Mouse (Mus musculus): ENCODE measurements around the gene Abcf2. TPM values are rescaled to one million over a fixed set of nuclear protein-coding genes. Genes with fewer than 3 reads are reported as not detected.
"Not testable (repeated sequence)": the region's sequence is repeated elsewhere in the genome, so short reads cannot be mapped to it uniquely, and the experiment has no call there.

Abcf2 gene
- polyA plus RNA-seq, 1 experiment from 2014 or later: 121 TPM

- no peak overlapping the region for H3K27ac ChIP-seq (ENCODE audit: low read depth, low read length)
- H3K9ac ChIP-seq (ENCODE audit: low read depth, low read length): peak overlapping the region; percentile 69
- WGBS: 73% methylated on average over 6 of the region's 6 CpGs
- H3K9me3 ChIP-seq (ENCODE audit: control insufficient read depth, low read length): no peaks in the 10 kb centered on the region
- peaks cover 1% of the 10 kb centered on the region for H3K36me3 ChIP-seq (ENCODE audit: control insufficient read depth, insufficient read depth, low read length)
- H3K4me1 ChIP-seq (replicated peaks; ENCODE audit: control insufficient read depth, insufficient read depth, low read length): peaks cover 2% of the 10 kb centered on the region; the same call in 1 of the 2 replicates
- no peaks in the 10 kb centered on the region for H3K27me3 ChIP-seq (ENCODE audit: control insufficient read depth, insufficient read depth, low read length)
- peak overlapping the region; percentile 60 for H3K4me2 ChIP-seq (replicated peaks; ENCODE audit: low read depth, low read length)
- DNase-seq (ENCODE audit: low spot score) (peak; percentile 21), ATAC-seq (ENCODE audit: low FRiP score) (no peak)
- peak overlapping the region; percentile 79 for H3K4me3 ChIP-seq (ENCODE audit: low read depth, low read length)
Observed at GRCm38 (mm10) chr5:24578109-24578963, 1.1 kb upstream of the Abcf2 start.

- H3K4me1 ChIP-seq (replicated peaks; ENCODE audit: control insufficient read depth, insufficient read depth, low read length): peaks cover 2% of the 10 kb centered on the region; the same call in 1 of the 2 replicates
- DNase-seq (ENCODE audit: low spot score): no peak
- ATAC-seq (ENCODE audit: low FRiP score): peak; percentile 64
- H3K27ac ChIP-seq (ENCODE audit: low read depth, low read length): peak overlapping the region; percentile 67
- peak overlapping the region; percentile 79 for H3K4me3 ChIP-seq (ENCODE audit: low read depth, low read length)
- H3K9ac ChIP-seq (ENCODE audit: low read depth, low read length): peak overlapping the region; percentile 74
- peak overlapping the region; percentile 76 for H3K4me2 ChIP-seq (replicated peaks; ENCODE audit: low read depth, low read length)
- H3K27me3 ChIP-seq (ENCODE audit: control insufficient read depth, insufficient read depth, low read length): no peaks in the 10 kb centered on the region
- under 1% methylated on average over 32 of the region's 32 CpGs for WGBS
- peaks cover 10% of the 10 kb centered on the region for H3K36me3 ChIP-seq (ENCODE audit: control insufficient read depth, insufficient read depth, low read length)
- H3K9me3 ChIP-seq (ENCODE audit: control insufficient read depth, low read length): no peaks in the 10 kb centered on the region
Observed at GRCm38 (mm10) chr5:24576801-24577182, 475 bp downstream of the Abcf2 start.

- Histone ChIP-seq H3K9ac (ENCODE audit: low read depth, low read length) (no peak overlapping the region), H3K4me2 (replicated peaks; ENCODE audit: low read depth, low read length) (peak overlapping the region; percentile 76; the same call in 1 of the 2 replicates), H3K4me3 (ENCODE audit: low read depth, low read length) (peak overlapping the region; percentile 79; the same call in 1 of the 2 replicates), H3K27ac (ENCODE audit: low read depth, low read length) (no peak overlapping the region), H3K4me1 (replicated peaks; ENCODE audit: control insufficient read depth, insufficient read depth, low read length) (peaks cover 2% of the 10 kb centered on the region; the same call in 1 of the 2 replicates), H3K27me3 (ENCODE audit: control insufficient read depth, insufficient read depth, low read length) (no peaks in the 10 kb centered on the region), H3K9me3 (ENCODE audit: control insufficient read depth, low read length) (no peaks in the 10 kb centered on the region), H3K36me3 (ENCODE audit: control insufficient read depth, insufficient read depth, low read length) (peaks cover 11% of the 10 kb centered on the region)
- ATAC-seq (ENCODE audit: low FRiP score) (no peak), DNase-seq (ENCODE audit: low spot score) (no peak)
- WGBS: 100% methylated on average over 1 of the region's 1 CpGs
Observed at GRCm38 (mm10) chr5:24575948-24576347, 1.3 kb downstream of the Abcf2 start.

GRCm38 (mm10) chr5:24556709-24557108 is 20.6 kb downstream of the Abcf2 start, which contains the start of gene 4931409K22Rik:
Gene 4931409K22Rik (minus strand): TSS chr5:24556809.
- no peaks in the 10 kb centered on the region for H3K4me1 ChIP-seq (replicated peaks; ENCODE audit: control insufficient read depth, insufficient read depth, low read length)
- DNase-seq (ENCODE audit: low spot score) (no peak), ATAC-seq (ENCODE audit: low FRiP score) (no peak)
- no peaks in the 10 kb centered on the region for H3K27me3 ChIP-seq (ENCODE audit: control insufficient read depth, insufficient read depth, low read length)
- H3K27ac ChIP-seq (ENCODE audit: low read depth, low read length): no peak within 1 kb of the TSS
- H3K4me3 ChIP-seq (ENCODE audit: low read depth, low read length): no peak within 1 kb of the TSS
- no peak within 1 kb of the TSS for H3K9ac ChIP-seq (ENCODE audit: low read depth, low read length)
- H3K9me3 ChIP-seq (ENCODE audit: control insufficient read depth, low read length): no peaks in the 10 kb centered on the region
- WGBS: 78% methylated on average over 2 of the region's 2 CpGs
- no peak within 1 kb of the TSS for H3K4me2 ChIP-seq (replicated peaks; ENCODE audit: low read depth, low read length)
- H3K36me3 ChIP-seq (ENCODE audit: control insufficient read depth, insufficient read depth, low read length): no peaks in the 10 kb centered on the region

- not testable (repeated sequence) for H3K9ac ChIP-seq (ENCODE audit: low read depth, low read length); H3K27ac ChIP-seq (ENCODE audit: low read depth, low read length); H3K9me3 ChIP-seq (ENCODE audit: control insufficient read depth, low read length); ATAC-seq (ENCODE audit: low FRiP score); H3K4me1 ChIP-seq (replicated peaks; ENCODE audit: control insufficient read depth, insufficient read depth, low read length); H3K4me2 ChIP-seq (replicated peaks; ENCODE audit: low read depth, low read length); H3K27me3 ChIP-seq (ENCODE audit: control insufficient read depth, insufficient read depth, low read length); H3K4me3 ChIP-seq (ENCODE audit: low read depth, low read length); DNase-seq (ENCODE audit: low spot score); H3K36me3 ChIP-seq (ENCODE audit: control insufficient read depth, insufficient read depth, low read length)
- 90% methylated on average over 7 of the region's 7 CpGs for WGBS
Observed at GRCm38 (mm10) chr5:24555335-24555734, 21.9 kb downstream of the Abcf2 start.

GRCm38 (mm10) chr5:24553621-24554244 is 23.5 kb downstream of the Abcf2 start:
- H3K4me3 ChIP-seq (ENCODE audit: low read depth, low read length): no peak overlapping the region
- no peak overlapping the region for H3K27ac ChIP-seq (ENCODE audit: low read depth, low read length)
- H3K27me3 ChIP-seq (ENCODE audit: control insufficient read depth, insufficient read depth, low read length): peaks cover under 1% of the 10 kb centered on the region; the same call in 1 of the 2 replicates
- H3K9ac ChIP-seq (ENCODE audit: low read depth, low read length): no peak overlapping the region
- ATAC-seq (ENCODE audit: low FRiP score): no peak
- H3K36me3 ChIP-seq (ENCODE audit: control insufficient read depth, insufficient read depth, low read length): no peaks in the 10 kb centered on the region
- WGBS: 78% methylated on average over 5 of the region's 5 CpGs
- DNase-seq (ENCODE audit: low spot score): no peak
- no peak overlapping the region for H3K4me2 ChIP-seq (replicated peaks; ENCODE audit: low read depth, low read length)
- H3K9me3 ChIP-seq (ENCODE audit: control insufficient read depth, low read length): no peaks in the 10 kb centered on the region
- peaks cover 7% of the 10 kb centered on the region for H3K4me1 ChIP-seq (replicated peaks; ENCODE audit: control insufficient read depth, insufficient read depth, low read length)

GRCm38 (mm10) chr5:24551317-24551688 is 26.0 kb downstream of the Abcf2 start:
- ATAC-seq (ENCODE audit: low FRiP score): no peak; the same call in none of the 2 replicates
- Histone ChIP-seq H3K4me1 (replicated peaks; ENCODE audit: control insufficient read depth, insufficient read depth, low read length) (peaks cover 7% of the 10 kb centered on the region), H3K4me2 (replicated peaks; ENCODE audit: low read depth, low read length) (no peak overlapping the region), H3K4me3 (ENCODE audit: low read depth, low read length) (no peak overlapping the region), H3K27ac (ENCODE audit: low read depth, low read length) (peak overlapping the region; percentile 10; the same call in 1 of the 2 replicates), H3K9ac (ENCODE audit: low read depth, low read length) (peak overlapping the region; percentile 15; the same call in 1 of the 2 replicates), H3K36me3 (ENCODE audit: control insufficient read depth, insufficient read depth, low read length) (no peaks in the 10 kb centered on the region), H3K27me3 (ENCODE audit: control insufficient read depth, insufficient read depth, low read length) (peaks cover 2% of the 10 kb centered on the region; the same call in 1 of the 2 replicates), H3K9me3 (ENCODE audit: control insufficient read depth, low read length) (no peaks in the 10 kb centered on the region)
- DNase-seq (ENCODE audit: low spot score): no peak
- WGBS: 40% methylated on average over 2 of the region's 2 CpGs

GRCm38 (mm10) chr5:24550598-24551316 is 26.5 kb downstream of the Abcf2 start:
- ATAC-seq (ENCODE audit: low FRiP score) (peak; percentile 77), DNase-seq (ENCODE audit: low spot score) (peak; percentile 55)
- no peak overlapping the region for H3K4me3 ChIP-seq (ENCODE audit: low read depth, low read length)
- H3K36me3 ChIP-seq (ENCODE audit: control insufficient read depth, insufficient read depth, low read length): no peaks in the 10 kb centered on the region
- H3K4me2 ChIP-seq (replicated peaks; ENCODE audit: low read depth, low read length): 0 out of 2 replicates have a peak overlapping the region, but pooled peaks have one; percentile 21
- peaks cover 2% of the 10 kb centered on the region; the same call in 1 of the 2 replicates for H3K27me3 ChIP-seq (ENCODE audit: control insufficient read depth, insufficient read depth, low read length)
- peak overlapping the region; percentile 10; the same call in 1 of the 2 replicates for H3K27ac ChIP-seq (ENCODE audit: low read depth, low read length)
- peaks cover 7% of the 10 kb centered on the region for H3K4me1 ChIP-seq (replicated peaks; ENCODE audit: control insufficient read depth, insufficient read depth, low read length)
- H3K9ac ChIP-seq (ENCODE audit: low read depth, low read length): peak overlapping the region; percentile 15; the same call in 1 of the 2 replicates
- 33% methylated on average over 21 of the region's 26 CpGs for WGBS
- no peaks in the 10 kb centered on the region for H3K9me3 ChIP-seq (ENCODE audit: control insufficient read depth, low read length)

Measured in hindbrain, embryonic 11.5 days (tissue).